Mouse (Mus musculus) CH12.LX (cell line): ENCODE results near the gene Matk. TPM values are rescaled to one million over a fixed set of nuclear protein-coding genes. Genes with fewer than 3 reads are reported as not detected.

Source experiments
- DNase-seq: peaks from one replicate; pipeline ENCODE4 v3.0.0-alpha.2; 2013; ENCODE audit errors: extremely low read depth
- H3K27ac ChIP-seq: 2 replicates; pipeline ENCODE4 v1.5.1; 2012; ENCODE audit warnings: low read depth, mild to moderate bottlenecking, control low read depth, moderate library complexity; ENCODE audit not compliant: insufficient read depth
- H3K27me3 ChIP-seq: replicated peaks from 2 replicates; pipeline ENCODE3; 2012; ENCODE audit warnings: inconsistent platforms
- H3K36me3 ChIP-seq, 2 experiments: replicated peaks in 1 of 2; 2 replicates each; pipeline versions ENCODE3 to v1.6.1; 2012; ENCODE audit warnings: inconsistent platforms in 1 of 2, low read length in 1 of 2, mild to moderate bottlenecking in 1 of 2, mixed read lengths in 1 of 2, moderate library complexity in 1 of 2; ENCODE audit not compliant: control insufficient read depth in 1 of 2, insufficient read depth in 1 of 2
- H3K4me1 ChIP-seq, 2 experiments: 2 replicates each; pipeline ENCODE4 v1.6.1; 2012; ENCODE audit warnings: inconsistent platforms in 1 of 2, moderate library complexity in 1 of 2; ENCODE audit not compliant: insufficient read depth in 2 of 2, control insufficient read depth in 1 of 2
- H3K4me2 ChIP-seq: 2 replicates; pipeline ENCODE4 v1.6.1; 2012; ENCODE audit warnings: low read depth, mild to moderate bottlenecking, control low read depth; ENCODE audit not compliant: poor library complexity, insufficient read depth, severe bottlenecking
- H3K4me3 ChIP-seq, 3 experiments: fragments of 150-350 bp in 1 of 3; sonication (generic) in 1 of 3; replicated peaks in 1 of 3; 2 replicates each; pipeline versions ENCODE3 to v1.5.1; 2011 to 2012; ENCODE audit warnings: low read depth in 2 of 3, low read length in 2 of 3, mild to moderate bottlenecking in 2 of 3, moderate library complexity in 2 of 3, control low read depth in 1 of 3, improper control_type of control experiment in 1 of 3, inconsistent platforms in 1 of 3, mixed read lengths in 1 of 3; ENCODE audit not compliant: poor library complexity in 1 of 3
- H3K79me2 ChIP-seq: replicated peaks from 2 replicates; pipeline ENCODE4 v1.6.1; 2012; ENCODE audit warnings: mild to moderate bottlenecking, moderate library complexity; ENCODE audit not compliant: control insufficient read depth, poor library complexity, insufficient read depth, severe bottlenecking; ENCODE audit errors: extremely low read depth
- H3K9ac ChIP-seq: 2 replicates; pipeline ENCODE4 v1.6.1; 2012; ENCODE audit warnings: low read depth, mild to moderate bottlenecking, control low read depth, moderate library complexity; ENCODE audit not compliant: insufficient read depth
- H3K9me3 ChIP-seq: replicated peaks from 2 replicates; pipeline ENCODE3; 2012; ENCODE audit warnings: low read length, inconsistent platforms, mixed read lengths
- CHD2 ChIP-seq: IDR thresholded peaks from 2 replicates; pipeline ENCODE4 v1.6.1; 2011; ENCODE audit warnings: low read length, improper control_type of control experiment
- CTCF ChIP-seq, 2 experiments: IDR thresholded peaks in 1 of 2; conservative IDR thresholded peaks in 1 of 2; 2 replicates each; pipeline ENCODE4 v1.5.1; 2011 to 2012; ENCODE audit warnings: low read depth in 2 of 2, low read length in 2 of 2, improper control_type of control experiment in 1 of 2, inconsistent platforms in 1 of 2, mild to moderate bottlenecking in 1 of 2, moderate library complexity in 1 of 2
- ETS1 ChIP-seq: conservative IDR thresholded peaks from 2 replicates; pipeline ENCODE4 v1.6.1; 2012; ENCODE audit warnings: low read depth, mild to moderate bottlenecking, inconsistent platforms, low read length, improper control_type of control experiment, moderate library complexity
- GABPA ChIP-seq: IDR thresholded peaks from 2 replicates; pipeline ENCODE4 v1.6.1; 2012; ENCODE audit warnings: low read depth, low read length, improper control_type of control experiment, inconsistent platforms; ENCODE audit not compliant: insufficient replicate concordance
- JUN ChIP-seq: IDR thresholded peaks from 2 replicates; pipeline ENCODE4 v1.6.1; 2011; ENCODE audit warnings: low read depth, mild to moderate bottlenecking, low read length, improper control_type of control experiment, moderate library complexity; ENCODE audit not compliant: insufficient read depth
- JUND ChIP-seq: conservative IDR thresholded peaks from 2 replicates; pipeline ENCODE4 v1.6.1; 2011; ENCODE audit warnings: low read depth, low read length, improper control_type of control experiment
- MAFK ChIP-seq: IDR thresholded peaks from 2 replicates; pipeline ENCODE4 v1.6.1; 2011; ENCODE audit warnings: low read length, improper control_type of control experiment; ENCODE audit not compliant: insufficient replicate concordance
- MAX ChIP-seq: IDR thresholded peaks from 2 replicates; pipeline ENCODE4 v1.6.1; 2011; ENCODE audit warnings: low read length, improper control_type of control experiment
- MXI1 ChIP-seq: IDR thresholded peaks from 2 replicates; pipeline ENCODE4 v1.6.1; 2011; ENCODE audit warnings: mild to moderate bottlenecking, low read depth, low read length, improper control_type of control experiment
- NRF1 ChIP-seq: IDR thresholded peaks from 2 replicates; pipeline ENCODE4 v1.6.1; 2014; ENCODE audit warnings: low read depth, mild to moderate bottlenecking, inconsistent platforms, low read length, improper control_type of control experiment, moderate library complexity
- POLR2AphosphoS2 ChIP-seq: IDR thresholded peaks from 2 replicates; pipeline ENCODE4 v1.6.1; 2011; ENCODE audit warnings: low read depth, low read length, improper control_type of control experiment
- RAD21 ChIP-seq: IDR thresholded peaks from 2 replicates; pipeline ENCODE4 v1.6.1; 2011; ENCODE audit warnings: low read depth, mild to moderate bottlenecking, low read length, improper control_type of control experiment, moderate library complexity
- SIN3A ChIP-seq: IDR thresholded peaks from 2 replicates; pipeline ENCODE4 v1.6.1; 2012; ENCODE audit warnings: low read length, improper control_type of control experiment, inconsistent platforms
- SMC3 ChIP-seq: IDR thresholded peaks from 2 replicates; pipeline ENCODE4 v1.6.1; 2011; ENCODE audit warnings: low read depth, low read length, improper control_type of control experiment
- UBTF ChIP-seq: IDR thresholded peaks from 2 replicates; pipeline ENCODE4 v1.6.1; 2012; ENCODE audit warnings: low read depth, mild to moderate bottlenecking, inconsistent platforms, low read length, improper control_type of control experiment, moderate library complexity
- USF2 ChIP-seq: conservative IDR thresholded peaks from 2 replicates; pipeline ENCODE4 v1.6.1; 2011; ENCODE audit warnings: low read depth, low read length, improper control_type of control experiment
- ZC3H11A ChIP-seq: IDR thresholded peaks from 2 replicates; pipeline ENCODE4 v1.6.1; 2012; ENCODE audit warnings: low read depth, mild to moderate bottlenecking, inconsistent platforms, low read length, improper control_type of control experiment
- ZKSCAN1 ChIP-seq: IDR thresholded peaks from 2 replicates; pipeline ENCODE4 v1.6.1; 2012; ENCODE audit warnings: low read depth, inconsistent platforms, low read length, improper control_type of control experiment, borderline replicate concordance
- ZMIZ1 ChIP-seq: IDR thresholded peaks from 2 replicates; pipeline ENCODE4 v1.6.1; 2012; ENCODE audit warnings: low read depth, mild to moderate bottlenecking, inconsistent platforms, low read length, improper control_type of control experiment
- dilution Hi-C: fragments of 300-500 bp; cut with MboI; formaldehyde crosslinking; loops from 2 replicates; pipeline ENCODE4 v1.14.3; 2020; ENCODE audit warnings: low sequenced_read_pairs; ENCODE audit not compliant: extremely low pct_unique_long_range_greater_than_20kb, extremely low pct_ligation_motif_present
- in situ Hi-C: fragments of 300-500 bp; cut with MboI; formaldehyde crosslinking; loops from 3 replicates; pipeline ENCODE4 v1.14.3; 2019; ENCODE audit warnings: low sequenced_read_pairs, low pct_ligation_motif_present, low pct_unique_long_range_greater_than_20kb, mixed read lengths
- polyA plus RNA-seq: library from polyadenylated mRNA; unstranded; fragments of >175 nt; gene quantifications from 2 replicates; pipeline ENCODE4 v1.2.1, GENCODE M21; 2012; ENCODE audit warnings: low read depth; ENCODE audit not compliant: insufficient read length
- total RNA-seq, 2 experiments: library from RNA; depleted of rRNA; stranded (reverse); fragments of 300-350 nt in 1 of 2; fragments of >200 nt in 1 of 2; gene quantifications; 2 replicates each; pipeline ENCODE4 v1.2.3; 2012 to 2014

Matk gene
- total and polyA plus RNA-seq, 3 experiments, result 2.5 to 5.2 (median 3.9) TPM

GRCm38 (mm10) chr10:81236471-81237268 lies 16.1 kb upstream of the Matk start:
- H3K27ac ChIP-seq, result no peak overlapping the region
- H3K27me3 ChIP-seq, result no peaks in the 10 kb centered on the region
- no peak for TF ChIP-seq POLR2AphosphoS2
- TF ChIP-seq JUND, result no peak
- no peaks in the 10 kb centered on the region for H3K9me3 ChIP-seq
- no peak overlapping the region for H3K4me3 ChIP-seq
- peaks cover 0 to 55% of the 10 kb centered on the region in 2 experiments for H3K36me3 ChIP-seq
- no peak overlapping the region for H3K4me2 ChIP-seq
- peaks cover 8 to 20% of the 10 kb centered on the region in 2 experiments for H3K4me1 ChIP-seq
- no peak for DNase-seq
- no peak overlapping the region for H3K9ac ChIP-seq
- dilution Hi-C loops, result no loop called here
- in situ Hi-C loops, result loop anchor here (5.0 kb wide), 1 partner anchor 34 kb away; the partner anchor contains the start of gene Nmrk2
- no peaks in the 10 kb centered on the region for H3K79me2 ChIP-seq

DNA sequence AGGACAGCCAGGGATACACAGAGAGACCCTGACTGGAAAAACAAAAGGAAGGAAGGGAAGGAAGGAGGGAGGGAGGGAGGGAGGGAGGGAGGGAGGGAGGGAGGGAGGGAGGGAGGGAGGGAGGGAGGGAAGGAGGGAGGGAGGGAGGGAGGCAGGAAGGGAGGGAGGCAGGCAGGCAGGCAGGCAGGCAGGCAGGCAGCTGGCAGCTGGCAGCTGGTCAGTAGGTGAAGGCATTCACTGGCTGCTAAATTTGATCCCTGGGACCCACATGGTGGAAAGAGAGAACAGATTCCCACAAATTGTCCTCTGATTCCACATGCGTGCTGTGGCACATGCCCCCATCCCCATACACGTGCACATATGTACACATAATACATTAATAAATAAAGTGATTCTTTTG lies 14.1 kb upstream of the Matk start:
- Histone ChIP-seq H3K4me2 (no peak overlapping the region), H3K36me3 (peaks cover 0 to 70% of the 10 kb centered on the region in 2 experiments), H3K27me3 (no peaks in the 10 kb centered on the region), H3K27ac (no peak overlapping the region), H3K9ac (no peak overlapping the region), H3K79me2 (no peaks in the 10 kb centered on the region), H3K4me1 (peaks cover 0 to 9% of the 10 kb centered on the region in 2 experiments; a peak in 3 of 4 replicates), H3K9me3 (no peaks in the 10 kb centered on the region), H3K4me3 (no peak overlapping the region)
- DNase-seq, result no peak
- dilution Hi-C loops (no loop called here), in situ Hi-C loops (loop anchor here (5.0 kb wide), 1 partner anchor 36 kb away; the partner anchor contains the start of gene Nmrk2)
- TF ChIP-seq CHD2 (no peak), MAX (no peak), GABPA (no peak), CTCF (conservative IDR thresholded peaks at IDR 0.05 in 1 of 2, IDR thresholded peaks at IDR 0.05 in 1 of 2; ENCODE audit: low read depth in 2 of 2, low read length in 2 of 2) (no peak), ETS1 (no peak), MAFK (no peak), JUN (no peak), RAD21 (no peak), JUND (no peak), ZKSCAN1 (no peak), MXI1 (no peak)

DNA sequence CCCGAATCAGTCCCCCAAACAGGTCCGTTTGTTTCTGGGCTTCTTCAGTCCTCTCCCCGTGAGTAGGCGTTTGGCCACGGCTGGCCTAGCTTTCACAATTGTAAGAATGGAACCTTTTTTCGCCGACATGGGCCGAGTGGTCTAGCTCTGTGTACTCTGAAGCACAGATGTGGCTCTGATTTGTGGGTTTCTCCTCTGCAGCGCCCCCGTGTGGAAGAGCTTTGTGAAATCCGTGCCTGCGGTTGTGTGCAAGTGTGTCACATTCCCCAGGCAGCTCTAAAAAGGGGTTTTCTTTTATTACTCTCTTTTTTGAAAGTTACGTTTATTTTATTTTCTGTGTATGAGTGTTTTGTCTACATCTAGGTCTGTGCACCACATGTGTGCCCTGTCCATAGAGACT lies 11.9 kb upstream of the Matk start:
- peak; percentile 78 for DNase-seq
- no peak overlapping the region for H3K27ac ChIP-seq
- dilution Hi-C loops, result no loop called here
- no peak overlapping the region for H3K9ac ChIP-seq
- H3K36me3 ChIP-seq, result peaks cover 0 to 64% of the 10 kb centered on the region in 2 experiments
- peaks cover 5 to 16% of the 10 kb centered on the region in 2 experiments for H3K4me1 ChIP-seq
- no peak overlapping the region for H3K4me3 ChIP-seq
- no peaks in the 10 kb centered on the region for H3K79me2 ChIP-seq
- in situ Hi-C loops, result no loop called here
- no peaks in the 10 kb centered on the region for H3K27me3 ChIP-seq
- H3K9me3 ChIP-seq, result no peaks in the 10 kb centered on the region
- TF ChIP-seq MAX (no peak), ZC3H11A (no peak), CTCF (conservative IDR thresholded peaks at IDR 0.05 in 1 of 2, IDR thresholded peaks at IDR 0.05 in 1 of 2; ENCODE audit: low read depth in 2 of 2, low read length in 2 of 2) (peak; percentile 46 to 76), USF2 (no peak), ZKSCAN1 (no peak), MAFK (no peak), NRF1 (no peak), POLR2AphosphoS2 (no peak), UBTF (no peak), MXI1 (no peak), SMC3 (peak; percentile 71), RAD21 (peak; percentile 41), JUND (no peak), SIN3A (no peak), ZMIZ1 (no peak)
- H3K4me2 ChIP-seq, result no peak overlapping the region
